Mouse (Mus musculus): Measurements from ENCODE around the gene Harbi1.

GRCm38 (mm10) chr2:91670038-91670437 lies 40.6 kb upstream of the Harbi1 start:
- TF ChIP-seq POLR2A (IDR thresholded peaks at IDR 0.05; ENCODE audit: borderline replicate concordance, extremely low read depth, low read depth, low read length), result no peak
- TF ChIP-seq CTCF (IDR thresholded peaks at IDR 0.05; ENCODE audit: insufficient read depth, low read length), result no peak
